Mouse (Mus musculus) erythroblast, embryonic 14.5 days (primary cell): ENCODE data around the gene Ppp1r32.

ENCODE experiments used
- GATA1 ChIP-seq: IDR thresholded peaks from 2 replicates; pipeline ENCODE4 v1.6.1; 2012; ENCODE audit warnings: low read length, inconsistent platforms, mixed read lengths
- TAL1 ChIP-seq: IDR thresholded peaks from 3 replicates; pipeline ENCODE4 v1.6.1; 2012; ENCODE audit warnings: low read length, inconsistent platforms, mixed read lengths

DNA sequence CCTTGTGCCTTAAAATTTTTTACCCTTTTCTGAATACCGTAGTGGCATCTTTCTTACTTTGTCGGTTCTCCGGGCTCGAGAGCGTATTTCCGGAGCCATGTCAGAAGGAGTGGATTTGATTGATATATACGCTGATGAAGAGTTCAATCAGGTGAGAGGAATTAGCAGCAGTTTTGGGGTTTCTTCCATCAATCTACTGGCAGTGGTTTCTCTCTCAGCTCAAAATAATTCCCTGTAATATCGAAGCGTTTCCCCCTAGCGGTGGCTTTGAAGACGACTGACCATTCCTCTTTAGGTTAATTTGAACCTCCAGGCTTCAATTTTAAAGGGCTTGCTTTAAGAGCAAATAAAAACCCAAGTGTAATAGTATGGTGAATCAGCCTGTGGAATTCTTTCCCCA lies 43.2 kb upstream of the Ppp1r32 start, which contains the start of gene Sdhaf2:
- TF ChIP-seq GATA1 (no peak), TAL1 (no peak)
